Mouse (Mus musculus): ENCODE measurements around the gene Comt.

GRCm38 (mm10) chr16:18409776-18410175 lies 16.9 kb downstream of the Comt start:
- TF ChIP-seq CTCF (IDR thresholded peaks at IDR 0.05; ENCODE audit: low read depth), result no peak
- TF ChIP-seq EP300 (IDR thresholded peaks at IDR 0.05; ENCODE audit: low read depth), result no peak

Data from liver, embryonic 14.5 days (tissue).